30 mouse cellular contexts compared by ENCODE assay signal in genomic region chr2:171406057-171406456, GRCm38 (mm10).
DNase-seq lines count a peak whose midpoint lies in the region; ATAC-seq lines count a peak whose summit lies in the region.
"Had no signal": no experiment of that assay in that cellular context is flagged by ENCODE, and none has a peak within 500 bp of the region (broad histone marks: within the 10 kb centered on the region; RNA-seq: fewer than 3 reads in every experiment).

No protein-coding gene starts in this region.

- no peaks in the 10 kb centered on the region for H3K27me3 ChIP-seq in embryonic facial prominence, embryonic 11.5 days (ENCODE audit: control insufficient read depth, insufficient read depth, low read length)
- no peaks in the 10 kb centered on the region for H3K27me3 ChIP-seq in embryonic facial prominence, embryonic 10.5 days (replicated peaks; ENCODE audit: low read depth, poor library complexity, severe bottlenecking)
- 0 out of 2 replicates have a peak, but pooled peaks cover 9% of the 10 kb centered on the region for H3K27me3 ChIP-seq in limb, embryonic 13.5 days
- H3K27me3 ChIP-seq: embryonic facial prominence, embryonic 12.5 days; heart, embryonic 15.5 days; hindbrain, embryonic 13.5 days; liver, embryonic 12.5 days; midbrain, embryonic 13.5 days had no signal

- intact Hi-C loops in gastrocnemius, postnatal 14 days (cut with DNase I; ENCODE audit: low total_unique reads), result no loop called here

- H3K9me3 ChIP-seq in embryonic facial prominence, embryonic 11.5 days (replicated peaks; ENCODE audit: control insufficient read depth, low read length), result no peaks in the 10 kb centered on the region
- no peaks in the 10 kb centered on the region for H3K9me3 ChIP-seq in embryonic facial prominence, embryonic 10.5 days
- no peaks in the 10 kb centered on the region for H3K9me3 ChIP-seq in limb, embryonic 13.5 days
- H3K9me3 ChIP-seq: embryonic facial prominence, embryonic 12.5 days; heart, embryonic 15.5 days; hindbrain, embryonic 13.5 days; liver, embryonic 12.5 days; midbrain, embryonic 13.5 days had no signal

- H3K9ac ChIP-seq in embryonic facial prominence, embryonic 11.5 days (replicated peaks; ENCODE audit: low read length), result no peak overlapping the region
- no peak overlapping the region for H3K9ac ChIP-seq in limb, embryonic 13.5 days
- H3K9ac ChIP-seq: embryonic facial prominence, embryonic 12.5 days; heart, embryonic 15.5 days; hindbrain, embryonic 13.5 days; liver, embryonic 12.5 days; midbrain, embryonic 13.5 days had no signal

- H3K4me2 ChIP-seq in embryonic facial prominence, embryonic 11.5 days (ENCODE audit: low read depth, low read length), result no peak overlapping the region
- no peak overlapping the region for H3K4me2 ChIP-seq in limb, embryonic 13.5 days (replicated peaks)
- H3K4me2 ChIP-seq: embryonic facial prominence, embryonic 12.5 days; heart, embryonic 15.5 days; hindbrain, embryonic 13.5 days; liver, embryonic 12.5 days; midbrain, embryonic 13.5 days had no signal

- ATAC-seq in embryonic facial prominence, embryonic 11.5 days (replicated peaks; ENCODE audit: insufficient number of reproducible peaks, low FRiP score, low TSS enrichment, low read depth), result no peak
- ATAC-seq in limb, embryonic 13.5 days (ENCODE audit: low FRiP score, low read depth), result 0 out of 2 replicates have a peak, but pooled peaks have one; percentile 61
- ATAC-seq in erythroid progenitor cell, adult 5-6 weeks (replicated peaks; ENCODE audit: low FRiP score, poor library complexity, severe bottlenecking), result no peak
- ATAC-seq: CD4-positive, CD25-positive, alpha-beta regulatory T cell, adult 4 months; inflammation-experienced regulatory T-cells, adult 6 months; liver, embryonic 12.5 days; midbrain, embryonic 13.5 days had no signal

- 45% methylated on average over 2 of the region's 2 CpGs for WGBS in embryonic facial prominence, embryonic 11.5 days
- 55% methylated on average over 2 of the region's 2 CpGs for WGBS in embryonic facial prominence, embryonic 10.5 days
- 9% methylated on average over 2 of the region's 2 CpGs for WGBS in limb, embryonic 13.5 days

- no peak overlapping the region for H3K4me3 ChIP-seq in embryonic facial prominence, embryonic 11.5 days (ENCODE audit: low read depth, low read length)
- H3K4me3 ChIP-seq in embryonic facial prominence, embryonic 10.5 days, result no peak overlapping the region
- H3K4me3 ChIP-seq in limb, embryonic 13.5 days, result no peak overlapping the region
- H3K4me3 ChIP-seq: embryonic facial prominence, embryonic 12.5 days; erythroblast, embryonic 14.5 days; heart, adult 2 months; heart, embryonic 15.5 days; hindbrain, embryonic 13.5 days; layer of hippocampus, adult 2 months; left cerebral cortex, adult 2 months; liver, embryonic 12.5 days; midbrain, embryonic 13.5 days had no signal

- DNase-seq in embryonic facial prominence, embryonic 11.5 days (ENCODE audit: low spot score), result peak; percentile 33
- no peak for DNase-seq in embryonic facial prominence, embryonic 10.5 days (ENCODE audit: low spot score)
- peak; percentile 3 for DNase-seq in layer of hippocampus, adult 11-12 months (ENCODE audit: low spot score)
- no peak for DNase-seq in layer of hippocampus, postnatal 10 days (ENCODE audit: low spot score in 2 of 2)
- peak; percentile 10 for DNase-seq in brain, embryonic 18.5 days (ENCODE audit: low read depth, low spot score)
- DNase-seq in gastrocnemius, postnatal 14 days, result no peak
- DNase-seq: adrenal gland, postnatal 25 days; cerebellum, adult 11-12 months; cerebellum, postnatal 10 days; gastrocnemius, postnatal 36 days; heart, adult 2 months; heart, postnatal 36 days; kidney, adult 18-20 months; kidney, postnatal 14 days; lung, adult 18-20 months; lung, postnatal 10 days; right cerebral cortex, postnatal 14 days had no signal

- H3K4me1 ChIP-seq in embryonic facial prominence, embryonic 11.5 days (ENCODE audit: control insufficient read depth, insufficient read depth, low read length), result no peaks in the 10 kb centered on the region
- no peaks in the 10 kb centered on the region for H3K4me1 ChIP-seq in embryonic facial prominence, embryonic 10.5 days
- 0 out of 2 replicates have a peak, but pooled peaks cover 12% of the 10 kb centered on the region for H3K4me1 ChIP-seq in limb, embryonic 13.5 days
- H3K4me1 ChIP-seq: embryonic facial prominence, embryonic 12.5 days; heart, embryonic 15.5 days; hindbrain, embryonic 13.5 days; liver, embryonic 12.5 days; midbrain, embryonic 13.5 days had no signal

- no peak overlapping the region for H3K27ac ChIP-seq in embryonic facial prominence, embryonic 11.5 days (replicated peaks; ENCODE audit: low read depth, low read length)
- no peak overlapping the region for H3K27ac ChIP-seq in embryonic facial prominence, embryonic 10.5 days (replicated peaks)
- H3K27ac ChIP-seq in limb, embryonic 13.5 days, result no peak overlapping the region
- H3K27ac ChIP-seq: embryonic facial prominence, embryonic 12.5 days; heart, adult 2 months; heart, embryonic 15.5 days; hindbrain, embryonic 13.5 days; layer of hippocampus, adult 2 months; left cerebral cortex, adult 2 months; liver, embryonic 12.5 days; midbrain, embryonic 13.5 days; stomach, postnatal 0 days had no signal

- no peaks in the 10 kb centered on the region for H3K36me3 ChIP-seq in embryonic facial prominence, embryonic 11.5 days (replicated peaks; ENCODE audit: control insufficient read depth, insufficient read depth, low read depth, low read length)
- no peaks in the 10 kb centered on the region for H3K36me3 ChIP-seq in embryonic facial prominence, embryonic 10.5 days (replicated peaks)
- no peaks in the 10 kb centered on the region for H3K36me3 ChIP-seq in limb, embryonic 13.5 days
- H3K36me3 ChIP-seq: embryonic facial prominence, embryonic 12.5 days; heart, embryonic 15.5 days; hindbrain, embryonic 13.5 days; liver, embryonic 12.5 days; midbrain, embryonic 13.5 days had no signal

Comparison
In these comparisons a context has a peak if more than half of its experiments do, and no peak if none do; other contexts are left out.
1. DNase-seq: peak in embryonic facial prominence, embryonic 11.5 days (single experiment), layer of hippocampus, adult 11-12 months (single experiment) and brain, embryonic 18.5 days (single experiment); none in embryonic facial prominence, embryonic 10.5 days (single experiment), layer of hippocampus, postnatal 10 days (0 of 2) and gastrocnemius, postnatal 14 days (single experiment).